Comparison of ENCODE assay signal across 9 mouse cellular contexts in genomic region chr17:32122587-32122970, GRCm38 (mm10). TPM values are rescaled to one million over a fixed set of nuclear protein-coding genes. Genes with fewer than 3 reads are reported as not detected.
DNase-seq lines count a peak whose midpoint lies in the region.
"Had no signal": no experiment of that assay in that cellular context is flagged by ENCODE, and none has a peak within 500 bp of the region (broad histone marks: within the 10 kb centered on the region; RNA-seq: fewer than 3 reads in every experiment).

No protein-coding gene starts in this region.

- DNase-seq in adrenal gland, adult 2 months: peak; percentile 81
- DNase-seq in adrenal gland, postnatal 4 days (ENCODE audit: low spot score in 2 of 2): no peak
- peak; percentile 38 for DNase-seq in ovary, postnatal 36 days (ENCODE audit: low spot score)
- DNase-seq in ovary, adult 18-20 months (ENCODE audit: low spot score): no peak
- DNase-seq in heart, postnatal 10 days: peak; percentile 80 to 86
- no peak for DNase-seq in testis, postnatal 10 days (ENCODE audit: low spot score)
- DNase-seq in urinary bladder, postnatal 4 days (ENCODE audit: low spot score in 2 of 2): no peak
- DNase-seq in frontal cortex, adult 2 months (ENCODE audit: extremely low spot score in 1 of 2, low spot score in 1 of 2): no peak
- DNase-seq: thymus, postnatal 14 days had no signal

- intact Hi-C loops in heart, postnatal 10 days (cut with DNase I): no loop called here

RNA-seq across cellular contexts. Expression of gene Notch3, which starts 44.1 kb away (rescaled TPM):
- total RNA-seq in adrenal gland, adult 2 months (2021): 10 to 100 TPM in 1 of 2 experiments, 1 to 10 TPM in 1; 5.6 to 11.7 TPM
- 35.5 and 44.3 TPM in 2 replicates for polyA plus RNA-seq in adrenal gland, adult 2 months (2012; rRNA removed)
- 10 to 100 TPM; 24.4 to 26.7 TPM for total RNA-seq in adrenal gland, postnatal 4 days (2021)
- total RNA-seq in heart, postnatal 10 days (2021): 10 to 100 TPM; 57.6 to 65.3 TPM
- polyA plus RNA-seq in frontal cortex, adult 2 months (2012; rRNA removed): 7.1 and 9.5 TPM in 2 replicates

Comparison
In these comparisons a context has a peak if more than half of its experiments do, and no peak if none do; other contexts are left out.
1. DNase-seq: peak in adrenal gland, adult 2 months (single experiment), ovary, postnatal 36 days (single experiment) and heart, postnatal 10 days (2 of 2); none in adrenal gland, postnatal 4 days (0 of 2), ovary, adult 18-20 months (single experiment), testis, postnatal 10 days (single experiment), urinary bladder, postnatal 4 days (0 of 2) and frontal cortex, adult 2 months (0 of 2).